Mouse (Mus musculus) intestine, embryonic 14.5 days (tissue): ENCODE measurements around the gene Abca13. TPM values are rescaled to one million over a fixed set of nuclear protein-coding genes. Genes with fewer than 3 reads are reported as not detected.

Source experiments
- ATAC-seq: fragments of 200-750 bp; cut with Nextera tagmentation; replicated peaks from 2 replicates; pipeline ENCODE4 v1.8.0; 2017; ENCODE audit warnings: low read depth, moderate number of reproducible peaks, moderate TSS enrichment, moderate library complexity; ENCODE audit not compliant: low FRiP score, low TSS enrichment
- DNase-seq: peaks from one replicate; pipeline ENCODE4 v3.0.0-alpha.2; 2018; ENCODE audit warnings: low spot score
- H3K27ac ChIP-seq: fragments of 300-500 bp; sonication (generic); 2 replicates; pipeline ENCODE4 v1.5.1; 2014; ENCODE audit warnings: low read depth, mild to moderate bottlenecking, control low read depth
- H3K27me3 ChIP-seq: fragments of 300-500 bp; sonication (generic); replicated peaks from 2 replicates; pipeline ENCODE4 v1.6.1; 2014; ENCODE audit warnings: low read length, control low read depth; ENCODE audit not compliant: control insufficient read depth, insufficient read depth
- H3K36me3 ChIP-seq: fragments of 300-500 bp; sonication (generic); 2 replicates; pipeline ENCODE4 v1.6.1; 2014; ENCODE audit warnings: low read length, control low read depth; ENCODE audit not compliant: control insufficient read depth, insufficient read depth
- H3K4me1 ChIP-seq: fragments of 300-500 bp; sonication (generic); replicated peaks from 2 replicates; pipeline ENCODE4 v1.6.1; 2014; ENCODE audit warnings: low read length, control low read depth, mixed read lengths; ENCODE audit not compliant: control insufficient read depth, insufficient read depth
- H3K4me2 ChIP-seq: fragments of 300-500 bp; sonication (generic); 2 replicates; pipeline ENCODE4 v1.6.1; 2014; ENCODE audit warnings: low read length
- H3K4me3 ChIP-seq: fragments of 300-500 bp; sonication (generic); 2 replicates; pipeline ENCODE4 v1.5.1; 2014; ENCODE audit warnings: low read depth, low read length, control low read depth, mixed read lengths
- H3K9ac ChIP-seq: fragments of 300-500 bp; sonication (generic); 2 replicates; pipeline ENCODE4 v1.6.1; 2014; ENCODE audit warnings: mild to moderate bottlenecking, low read length
- H3K9me3 ChIP-seq: fragments of 300-500 bp; sonication (generic); 2 replicates; pipeline ENCODE4 v1.6.1; 2016; ENCODE audit warnings: low read length, control low read depth; ENCODE audit not compliant: control insufficient read depth
- WGBS: fragments of 180-500 bp; shearing (Covaris S2); extraction: QIAGEN DNeasy Blood & Tissue Kit; methylation state at CpG from one replicate; pipeline ENCODE4 v1.1.7; 2014; 5-methylcytosine and 5-hydroxymethylcytosine counted together
- polyA plus RNA-seq: library from polyadenylated mRNA; unstranded; fragments of >200 nt; fragmentation: Nextera tagmentation; extraction: Ambion mirVana; gene quantifications from 2 replicates; pipeline ENCODE4 v1.2.1, GENCODE M21; 2014

Abca13 gene
- polyA plus RNA-seq, 1 experiment from 2014 or later = 0.07 TPM

- H3K4me3 ChIP-seq = no peak overlapping the region
- 73% methylated on average over 3 of the region's 3 CpGs for WGBS
Measured at GRCm38 (mm10) chr11:9528556-9528955, 336.8 kb downstream of the Abca13 start.

GRCm38 (mm10) chr11:9531715-9532114, 340.0 kb downstream of the Abca13 start:
- 89% methylated on average over 8 of the region's 8 CpGs for WGBS
- H3K4me2 ChIP-seq = no peak overlapping the region

More at GRCm38 (mm10) chr11:9528556-9528955, 336.8 kb downstream of the Abca13 start:
- no peaks in the 10 kb centered on the region for H3K27me3 ChIP-seq
- no peak for DNase-seq
- no peak overlapping the region for H3K9ac ChIP-seq
- H3K27ac ChIP-seq = no peak overlapping the region
- ATAC-seq = no peak
- no peaks in the 10 kb centered on the region for H3K9me3 ChIP-seq
- no peaks in the 10 kb centered on the region for H3K36me3 ChIP-seq
- H3K4me2 ChIP-seq = no peak overlapping the region
- no peaks in the 10 kb centered on the region for H3K4me1 ChIP-seq

GRCm38 (mm10) chr11:9533189-9533588, 341.4 kb downstream of the Abca13 start:
- no peak for ATAC-seq
- no peak overlapping the region for H3K4me2 ChIP-seq
- no peak overlapping the region for H3K9ac ChIP-seq

More at GRCm38 (mm10) chr11:9531715-9532114, 340.0 kb downstream of the Abca13 start:
- Histone ChIP-seq H3K27me3 (no peaks in the 10 kb centered on the region), H3K27ac (no peak overlapping the region), H3K36me3 (no peaks in the 10 kb centered on the region), H3K9ac (no peak overlapping the region), H3K9me3 (no peaks in the 10 kb centered on the region), H3K4me1 (no peaks in the 10 kb centered on the region), H3K4me3 (no peak overlapping the region)
- ATAC-seq (no peak), DNase-seq (no peak)

GRCm38 (mm10) chr11:9533658-9534202, 342.0 kb downstream of the Abca13 start:
- Histone ChIP-seq H3K9me3 (no peaks in the 10 kb centered on the region), H3K9ac (no peak overlapping the region), H3K4me2 (no peak overlapping the region), H3K4me3 (no peak overlapping the region), H3K27ac (no peak overlapping the region), H3K4me1 (no peaks in the 10 kb centered on the region), H3K36me3 (no peaks in the 10 kb centered on the region), H3K27me3 (no peaks in the 10 kb centered on the region)
- ATAC-seq (no peak), DNase-seq (no peak)
- 81% methylated on average over 1 of the region's 1 CpGs for WGBS

More at GRCm38 (mm10) chr11:9533189-9533588, 341.4 kb downstream of the Abca13 start:
- H3K4me1 ChIP-seq = no peaks in the 10 kb centered on the region
- no peak overlapping the region for H3K27ac ChIP-seq
- H3K27me3 ChIP-seq = no peaks in the 10 kb centered on the region
- 56% methylated on average over 1 of the region's 1 CpGs for WGBS
- H3K9me3 ChIP-seq = no peaks in the 10 kb centered on the region
- H3K4me3 ChIP-seq = no peak overlapping the region
- DNase-seq = no peak
- no peaks in the 10 kb centered on the region for H3K36me3 ChIP-seq

GRCm38 (mm10) chr11:9536811-9537210, 345.1 kb downstream of the Abca13 start:
- Histone ChIP-seq H3K27ac (no peak overlapping the region), H3K4me2 (no peak overlapping the region), H3K36me3 (no peaks in the 10 kb centered on the region), H3K27me3 (no peaks in the 10 kb centered on the region), H3K4me1 (no peaks in the 10 kb centered on the region), H3K4me3 (no peak overlapping the region), H3K9me3 (no peaks in the 10 kb centered on the region), H3K9ac (no peak overlapping the region)
- ATAC-seq (no peak), DNase-seq (no peak)
- 39% methylated on average over 6 of the region's 6 CpGs for WGBS

- H3K9ac ChIP-seq = no peak overlapping the region
- H3K9me3 ChIP-seq = no peaks in the 10 kb centered on the region
- H3K27me3 ChIP-seq = no peaks in the 10 kb centered on the region
- 50% methylated on average over 1 of the region's 1 CpGs for WGBS
- ATAC-seq = no peak
- no peak overlapping the region for H3K4me2 ChIP-seq
- H3K27ac ChIP-seq = no peak overlapping the region
- no peak for DNase-seq
- H3K36me3 ChIP-seq = no peaks in the 10 kb centered on the region
- no peaks in the 10 kb centered on the region for H3K4me1 ChIP-seq
- no peak overlapping the region for H3K4me3 ChIP-seq
Measured at GRCm38 (mm10) chr11:9538328-9538727, 346.6 kb downstream of the Abca13 start.

- H3K27ac ChIP-seq = no peak overlapping the region
- H3K4me3 ChIP-seq = no peak overlapping the region
- no peaks in the 10 kb centered on the region for H3K36me3 ChIP-seq
- DNase-seq (no peak), ATAC-seq (no peak)
- H3K9ac ChIP-seq = no peak overlapping the region
- no peaks in the 10 kb centered on the region for H3K27me3 ChIP-seq
- no peak overlapping the region for H3K4me2 ChIP-seq
- H3K9me3 ChIP-seq = no peaks in the 10 kb centered on the region
- no peaks in the 10 kb centered on the region for H3K4me1 ChIP-seq
- 81% methylated on average over 2 of the region's 2 CpGs for WGBS
Measured at GRCm38 (mm10) chr11:9560026-9560425, 368.3 kb downstream of the Abca13 start.

- 80% methylated on average over 2 of the region's 2 CpGs for WGBS
Measured at GRCm38 (mm10) chr11:9568302-9568701, 376.6 kb downstream of the Abca13 start.

GRCm38 (mm10) chr11:9570319-9570718, 378.6 kb downstream of the Abca13 start:
- DNase-seq = no peak
- Histone ChIP-seq H3K9ac (no peak overlapping the region), H3K4me2 (no peak overlapping the region), H3K36me3 (no peaks in the 10 kb centered on the region), H3K27me3 (no peaks in the 10 kb centered on the region), H3K4me3 (no peak overlapping the region), H3K9me3 (no peaks in the 10 kb centered on the region), H3K4me1 (no peaks in the 10 kb centered on the region), H3K27ac (no peak overlapping the region)
- ATAC-seq = no peak
- 49% methylated on average over 6 of the region's 6 CpGs for WGBS

More at GRCm38 (mm10) chr11:9568302-9568701, 376.6 kb downstream of the Abca13 start:
- H3K4me2 ChIP-seq = no peak overlapping the region
- H3K4me1 ChIP-seq = no peaks in the 10 kb centered on the region
- H3K36me3 ChIP-seq = no peaks in the 10 kb centered on the region
- no peak overlapping the region for H3K4me3 ChIP-seq
- H3K9me3 ChIP-seq = no peaks in the 10 kb centered on the region
- no peak overlapping the region for H3K9ac ChIP-seq
- no peaks in the 10 kb centered on the region for H3K27me3 ChIP-seq
- ATAC-seq (no peak), DNase-seq (no peak)
- H3K27ac ChIP-seq = no peak overlapping the region
